Mouse (Mus musculus) 416B (cell line): ENCODE measurements around the gene Aox2.
A peak's percentile ranks its signal among the peaks of the same experiment; 100 is the strongest.
"Not testable (repeated sequence)": the region's sequence is repeated elsewhere in the genome, so short reads cannot be mapped to it uniquely, and the experiment has no call there.

Experiments used
- DNase-seq: peaks from one replicate; pipeline ENCODE4 v3.0.0; 2011; ENCODE audit warnings: low read depth

Aox2 gene

DNA sequence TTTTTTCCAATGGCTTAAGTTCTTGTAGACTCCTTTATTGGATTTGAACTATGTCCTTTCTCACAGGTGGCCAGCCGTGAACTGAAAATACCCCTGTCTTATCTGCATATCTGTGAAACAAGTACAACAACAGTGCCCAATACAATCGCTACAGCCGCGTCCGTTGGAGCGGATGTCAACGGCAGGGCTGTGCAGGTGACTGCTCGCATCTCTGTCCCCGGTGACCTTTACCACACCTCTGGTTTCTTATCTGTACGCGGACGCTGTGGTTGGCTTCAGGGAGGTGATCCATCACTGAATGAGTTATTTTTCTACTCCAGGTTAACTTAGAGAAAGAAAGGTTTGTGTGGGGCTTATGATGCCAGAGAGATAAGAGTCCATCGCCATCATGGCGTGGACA is 68.0 kb downstream of the Aox2 start:
- no peak for DNase-seq

DNA sequence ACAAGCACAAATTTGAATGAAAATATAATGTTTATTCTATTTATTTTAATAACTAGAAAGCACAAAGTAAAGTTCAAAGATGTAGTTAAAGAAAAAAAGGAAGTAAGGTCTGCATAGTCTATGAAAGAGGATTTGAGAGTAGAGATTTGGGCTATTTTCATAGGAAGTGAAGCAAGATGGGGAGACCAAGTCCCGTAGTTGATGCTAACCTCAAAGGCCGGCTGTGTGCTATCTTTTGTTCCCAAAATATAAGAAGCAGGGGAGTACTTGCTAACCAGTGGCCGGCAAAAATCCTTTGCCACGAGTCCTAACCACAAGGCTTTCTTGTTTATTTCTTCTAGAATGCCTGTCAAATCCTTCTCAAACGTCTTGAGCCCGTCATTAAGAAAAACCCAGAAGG is 70.6 kb downstream of the Aox2 start:
- peak; percentile 55 for DNase-seq

- DNase-seq, result peak; percentile 35
These were observed 75.2 kb downstream of the Aox2 start for GRCm38 (mm10) chr1:58353238-58353893.

- peak; percentile 94 for DNase-seq
These were observed 81.1 kb downstream of the Aox2 start for GRCm38 (mm10) chr1:58358958-58359901.

- no peak for DNase-seq
These were observed 84.2 kb downstream of the Aox2 start for GRCm38 (mm10) chr1:58362296-58362695.

- no peak for DNase-seq
These were observed 86.4 kb downstream of the Aox2 start for GRCm38 (mm10) chr1:58364551-58364950.

GRCm38 (mm10) chr1:58365829-58366228 is 87.7 kb downstream of the Aox2 start:
- no peak for DNase-seq

- DNase-seq, result no peak
These were observed 88.8 kb downstream of the Aox2 start for GRCm38 (mm10) chr1:58366737-58367471.

DNA sequence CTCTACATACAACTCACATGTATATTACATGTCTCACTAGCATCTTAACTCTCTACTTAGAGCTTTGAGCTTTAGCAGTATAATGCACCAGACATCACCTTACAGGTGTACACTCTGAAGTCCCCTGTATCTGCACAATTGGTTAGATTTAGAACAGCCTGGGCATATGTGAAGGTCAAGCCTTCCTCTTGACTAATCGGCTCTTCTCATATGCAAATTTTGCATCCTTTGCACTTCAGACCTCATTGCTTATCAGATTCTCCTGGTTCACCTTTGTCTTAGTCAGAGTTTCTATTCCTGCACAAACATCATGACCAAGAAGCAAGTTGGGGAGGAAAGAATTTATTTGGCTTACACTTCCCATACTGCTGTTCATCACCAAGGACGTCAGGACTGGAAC is 91.6 kb downstream of the Aox2 start:
- no peak for DNase-seq

DNA sequence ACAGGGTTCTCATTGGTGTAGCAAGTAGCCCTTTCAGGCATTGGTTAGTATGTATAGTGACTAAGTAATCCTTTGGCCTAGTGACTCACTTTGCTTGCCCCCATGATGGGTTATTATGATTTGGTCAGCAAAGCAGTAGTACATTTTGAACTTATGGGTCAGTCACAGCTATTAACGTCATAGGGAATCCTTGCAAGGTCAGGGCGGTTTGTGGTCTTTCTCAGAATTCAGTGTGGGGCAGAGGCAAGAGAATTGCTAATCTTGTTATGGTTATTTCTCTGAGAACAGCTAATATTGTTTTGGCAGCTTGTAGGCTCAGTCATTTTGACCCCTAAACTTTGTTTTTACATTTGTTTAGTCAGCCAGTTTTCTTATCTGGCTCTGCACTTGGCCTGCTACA is 96.1 kb downstream of the Aox2 start:
- DNase-seq, result not testable (repeated sequence)

DNA sequence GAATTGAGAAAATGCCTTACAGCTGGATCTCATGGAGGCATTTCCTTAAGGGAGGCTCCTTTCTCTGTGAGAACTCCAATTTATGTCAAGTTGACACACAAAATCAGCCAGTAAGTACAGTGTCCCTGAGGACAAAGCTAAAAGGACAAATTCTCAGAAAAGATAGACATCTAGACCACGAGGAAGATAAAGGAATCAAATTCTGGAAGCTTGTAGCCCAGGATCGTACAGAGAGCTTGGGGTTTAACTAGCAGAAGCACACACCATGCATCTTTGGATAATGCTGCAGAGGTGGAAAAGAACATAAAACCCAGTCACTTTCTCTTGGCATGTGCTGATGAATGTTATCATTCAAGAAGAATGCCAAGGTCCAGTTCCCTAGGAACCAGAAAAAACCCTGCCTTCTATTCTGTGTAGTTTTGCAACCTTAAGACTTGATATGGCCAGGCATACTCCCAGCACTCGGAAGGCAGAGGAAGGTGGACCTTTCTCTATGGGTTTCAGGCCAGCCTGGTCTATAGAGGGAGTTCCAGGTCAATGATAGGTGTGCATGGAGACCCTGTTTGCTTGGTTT is 97.5 kb downstream of the Aox2 start:
- no peak for DNase-seq

- DNase-seq, result no peak
These were observed 104.6 kb downstream of the Aox2 start for GRCm38 (mm10) chr1:58382586-58383281.

DNA sequence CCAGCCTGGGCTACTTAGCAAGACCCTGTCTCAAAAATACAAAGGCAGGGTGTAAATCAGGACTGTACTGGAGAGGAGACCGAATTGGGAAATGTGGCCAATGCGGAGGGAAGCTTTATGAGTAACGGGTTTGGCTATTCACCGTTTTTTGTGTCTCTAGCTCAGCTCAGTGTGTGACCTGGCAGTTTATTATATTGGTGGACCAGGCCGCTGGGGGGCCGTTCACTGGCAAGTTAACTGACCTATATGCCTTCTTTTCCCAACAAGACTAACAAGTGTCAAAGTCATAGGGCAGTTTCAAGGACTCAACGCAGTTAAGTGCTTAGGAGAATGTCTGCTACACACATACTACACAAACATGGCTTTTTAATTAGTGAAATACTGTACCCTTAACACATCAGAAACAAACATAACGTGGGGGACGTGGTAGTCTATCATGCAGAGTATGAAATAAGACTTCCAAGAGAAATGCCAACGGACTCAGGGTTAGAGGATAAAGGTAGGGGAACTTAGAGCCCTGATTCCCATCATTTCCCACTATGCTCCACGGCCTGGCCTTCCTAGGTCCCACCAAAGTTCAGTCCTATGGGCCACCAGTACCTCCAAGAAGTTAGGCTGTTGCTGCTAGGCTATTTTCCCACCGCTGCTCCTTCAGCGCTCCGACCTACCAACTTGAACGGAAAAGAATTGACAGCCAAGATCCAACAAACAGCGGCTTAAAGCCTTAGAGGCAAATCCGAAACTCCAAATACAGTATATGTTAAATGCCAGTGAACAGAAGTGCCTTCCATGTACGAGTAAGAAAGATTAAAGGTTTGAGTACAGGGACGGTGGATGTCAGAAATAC is 113.5 kb downstream of the Aox2 start:
- DNase-seq, result peak; percentile 42

DNA sequence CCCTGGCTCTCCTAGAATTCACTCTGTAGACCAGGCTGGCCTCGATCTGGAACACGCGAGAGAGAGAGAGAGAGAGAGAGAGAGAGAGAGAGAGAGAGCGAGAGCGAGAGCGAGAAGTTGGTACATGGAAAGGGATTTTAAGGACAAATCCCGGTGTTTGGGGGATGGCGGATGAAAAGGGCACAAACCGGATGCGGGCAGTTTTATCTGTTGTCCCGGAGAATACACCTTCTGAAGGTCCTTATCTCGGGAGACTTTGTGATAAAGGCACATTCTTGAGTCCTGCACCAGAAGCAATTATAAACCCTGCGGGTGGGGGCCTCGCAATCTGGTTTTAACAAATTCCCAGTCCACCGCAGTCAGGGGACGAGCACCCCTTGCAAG is 114.1 kb downstream of the Aox2 start:
- DNase-seq, result no peak

DNA sequence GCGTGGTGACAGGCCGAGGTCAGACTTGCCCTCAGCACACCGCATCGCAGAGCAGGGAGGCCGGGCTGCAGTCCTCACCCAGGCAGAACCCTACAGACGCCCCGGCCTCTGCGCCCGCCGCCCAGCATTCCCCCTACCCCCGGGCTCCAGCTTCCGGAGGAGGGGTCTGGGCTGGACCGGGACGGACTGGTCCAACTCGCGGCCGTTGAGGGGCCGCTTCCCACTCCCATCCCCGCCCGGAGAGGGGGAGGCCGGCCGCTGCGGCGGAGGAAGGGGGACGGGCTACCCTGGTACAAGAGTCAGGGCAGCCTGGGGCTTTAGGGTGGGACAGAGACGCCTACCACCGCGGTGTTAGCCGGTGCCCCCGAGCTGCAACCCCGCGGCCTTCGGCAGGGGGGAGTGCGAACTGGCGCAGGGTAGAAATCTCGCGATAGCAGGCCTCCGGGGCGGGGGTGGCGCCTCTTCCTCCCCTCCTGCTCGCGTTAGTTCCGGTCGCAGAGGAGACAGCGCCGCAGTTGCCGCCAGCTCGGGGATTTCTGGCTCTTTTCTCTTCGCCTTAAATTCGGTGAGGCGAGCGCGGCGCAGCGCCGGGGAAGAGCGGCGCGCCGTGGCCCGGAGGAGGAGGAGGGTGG is 114.6 kb downstream of the Aox2 start, which contains the start of gene Bzw1:
Gene Bzw1 (plus strand): TSS at position 247 of the 632 bp plus-strand sequence.
- peak; percentile 94 for DNase-seq

GRCm38 (mm10) chr1:58393284-58394195 is 115.4 kb downstream of the Aox2 start:
- peak; percentile 59 for DNase-seq

- DNase-seq, result no peak
These were observed 117.2 kb downstream of the Aox2 start for GRCm38 (mm10) chr1:58395341-58395740.

GRCm38 (mm10) chr1:58396179-58396578 is 118.1 kb downstream of the Aox2 start:
- peak; percentile 63 for DNase-seq

- DNase-seq, result no peak
These were observed 119.6 kb downstream of the Aox2 start for GRCm38 (mm10) chr1:58397731-58398130.
